Mouse (Mus musculus) forebrain, embryonic 14.5 days (tissue): Measurements from ENCODE around the gene AI597479. TPM values are rescaled to one million over a fixed set of nuclear protein-coding genes. Genes with fewer than 3 reads are reported as not detected.

ENCODE experiments used
- ATAC-seq: fragments of 200-750 bp; cut with Nextera tagmentation; 2 replicates; pipeline ENCODE4 v1.8.0; 2017; ENCODE audit warnings: mild to moderate bottlenecking, moderate library complexity
- DNase-seq: peaks from one replicate; pipeline ENCODE4 v3.0.0-alpha.2; 2015; ENCODE audit warnings: low spot score
- H3K27ac ChIP-seq: fragments of 300-500 bp; sonication (generic); 2 replicates; pipeline ENCODE4 v1.5.1; 2014; ENCODE audit warnings: low read depth, mild to moderate bottlenecking, control low read depth, low read length, moderate library complexity
- H3K27me3 ChIP-seq: fragments of 300-500 bp; sonication (generic); replicated peaks from 2 replicates; pipeline ENCODE4 v1.6.1; 2014; ENCODE audit warnings: low read length, control low read depth, mixed read lengths; ENCODE audit not compliant: control insufficient read depth, insufficient read depth
- H3K36me3 ChIP-seq: fragments of 300-500 bp; sonication (generic); 2 replicates; pipeline ENCODE4 v1.6.1; 2014; ENCODE audit warnings: low read length, control low read depth; ENCODE audit not compliant: control insufficient read depth, insufficient read depth
- H3K4me1 ChIP-seq: fragments of 300-500 bp; sonication (generic); 2 replicates; pipeline ENCODE4 v1.6.1; 2014; ENCODE audit warnings: antibody characterized with exemption, low read length, control low read depth; ENCODE audit not compliant: control insufficient read depth, insufficient read depth
- H3K4me2 ChIP-seq: fragments of 300-500 bp; sonication (generic); 2 replicates; pipeline ENCODE4 v1.6.1; 2014; ENCODE audit warnings: mild to moderate bottlenecking, control low read depth, low read length
- H3K4me3 ChIP-seq: fragments of 300-500 bp; sonication (generic); 2 replicates; pipeline ENCODE4 v1.5.1; 2014; ENCODE audit warnings: low read depth, low read length, control low read depth
- H3K9ac ChIP-seq: fragments of 300-500 bp; sonication (generic); 2 replicates; pipeline ENCODE4 v1.6.1; 2014; ENCODE audit warnings: mild to moderate bottlenecking, low read length, control low read depth, moderate library complexity
- H3K9me3 ChIP-seq: fragments of 300-500 bp; sonication (generic); replicated peaks from 2 replicates; pipeline ENCODE4 v1.6.1; 2016; ENCODE audit warnings: low read length, control low read depth, mixed read lengths; ENCODE audit not compliant: control insufficient read depth
- WGBS: fragments of 180-500 bp; shearing (Covaris S2); extraction: QIAGEN DNeasy Blood & Tissue Kit; methylation state at CpG from one replicate; pipeline ENCODE4 v1.1.7; 2014; 5-methylcytosine and 5-hydroxymethylcytosine counted together
- polyA plus RNA-seq: library from polyadenylated mRNA; unstranded; fragments of >200 nt; fragmentation: Nextera tagmentation; extraction: Ambion mirVana; gene quantifications from 2 replicates; pipeline ENCODE4 v1.2.1, GENCODE M21; 2014

The AI597479 gene
- 50.4 and 54.4 TPM in 2 replicates for polyA plus RNA-seq

DNA sequence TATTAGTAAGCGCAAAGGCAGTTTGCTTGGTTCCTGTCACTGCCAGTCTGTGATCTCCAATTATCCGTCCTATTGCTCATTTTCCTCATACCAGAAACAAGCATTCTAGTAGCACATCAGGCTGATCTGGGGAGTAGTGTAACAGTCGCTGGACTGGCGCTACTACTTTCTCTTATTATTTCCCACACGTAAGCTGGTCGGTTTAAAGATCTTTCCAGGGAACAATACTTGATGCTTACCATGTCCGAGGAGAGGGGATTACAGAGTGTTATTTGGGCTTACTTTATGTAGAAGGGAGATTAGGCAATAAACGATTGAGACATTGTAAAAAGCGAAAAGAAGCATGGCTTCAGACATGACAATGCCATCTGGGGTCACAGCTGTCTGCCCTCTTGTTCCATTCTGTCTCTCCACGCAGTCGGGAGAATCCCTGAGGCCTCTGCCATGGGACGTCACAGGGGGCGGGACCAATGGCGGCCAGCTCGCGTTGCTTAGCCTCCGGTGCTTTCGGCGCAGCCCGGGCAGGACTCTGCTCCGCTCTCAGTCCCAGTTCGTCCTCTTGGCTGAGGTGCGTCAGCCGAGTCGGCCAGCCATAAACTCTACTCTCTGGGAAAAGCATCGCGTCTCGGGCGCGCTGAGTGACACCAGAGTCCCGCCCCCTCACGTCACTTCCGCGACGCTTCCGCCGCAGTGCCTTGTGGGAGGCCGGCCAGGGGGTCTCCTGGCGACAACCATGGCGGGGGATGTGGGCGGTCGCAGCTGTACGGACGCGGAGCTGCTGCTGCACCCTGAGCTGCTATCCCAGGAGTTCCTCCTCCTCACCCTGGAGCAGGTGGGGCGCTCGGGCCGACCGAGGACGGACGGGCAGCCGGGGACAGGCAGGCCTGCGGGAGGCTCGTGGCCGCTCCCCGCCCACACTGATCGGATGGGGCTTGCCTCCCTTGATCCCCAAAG is at the start of gene AI597479, which contains the start of gene Tgfbrap1:
Gene AI597479 (plus strand): TSS at position 680 of the 954 bp plus-strand sequence.
Gene Tgfbrap1 (minus strand): TSS at position 607 of the 954 bp plus-strand sequence.
- peak; percentile 97 for ATAC-seq
- no peaks in the 10 kb centered on the region for H3K4me1 ChIP-seq
- H3K4me2 ChIP-seq = peak within 1 kb of the TSS; percentile 86
- WGBS = under 1% methylated on average over 57 of the region's 57 CpGs
- H3K27me3 ChIP-seq = no peaks in the 10 kb centered on the region
- peak within 1 kb of the TSS; percentile 95 for H3K4me3 ChIP-seq
- H3K36me3 ChIP-seq = 0 out of 2 replicates have a peak, but pooled peaks cover 6% of the 10 kb centered on the region
- peak within 1 kb of the TSS; percentile 96 for H3K9ac ChIP-seq
- H3K27ac ChIP-seq = peak within 1 kb of the TSS; percentile 99
- peak; percentile 96 for DNase-seq
- no peaks in the 10 kb centered on the region for H3K9me3 ChIP-seq

DNA sequence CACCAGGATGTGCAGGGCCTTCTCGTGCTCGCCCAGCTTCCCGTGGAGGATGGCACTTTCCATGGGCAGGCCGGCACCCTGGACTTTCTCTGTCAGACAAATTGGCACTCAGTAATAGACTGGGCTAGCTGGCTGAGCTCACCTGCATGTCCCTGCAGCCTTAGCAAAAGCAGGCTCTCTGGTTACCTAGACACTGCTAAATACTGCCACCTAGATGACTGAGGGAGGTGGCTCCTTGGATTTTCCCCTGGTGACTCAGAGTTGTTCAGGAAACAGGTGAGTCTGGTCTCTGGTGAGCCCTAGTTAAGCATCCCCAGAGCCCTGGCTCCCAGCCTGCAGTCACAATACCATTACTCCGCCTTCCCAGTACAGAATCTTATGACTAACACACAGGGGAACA is 46.6 kb upstream of the AI597479 start:
- no peak overlapping the region for H3K27ac ChIP-seq
- H3K9ac ChIP-seq = no peak overlapping the region
- H3K4me3 ChIP-seq = no peak overlapping the region
- 92% methylated on average over 5 of the region's 5 CpGs for WGBS
- H3K4me1 ChIP-seq = no peaks in the 10 kb centered on the region
- H3K36me3 ChIP-seq = peaks cover 76% of the 10 kb centered on the region
- no peak for ATAC-seq
- no peaks in the 10 kb centered on the region for H3K9me3 ChIP-seq
- H3K27me3 ChIP-seq = no peaks in the 10 kb centered on the region
- peak; percentile 28 for DNase-seq
- H3K4me2 ChIP-seq = no peak overlapping the region

DNA sequence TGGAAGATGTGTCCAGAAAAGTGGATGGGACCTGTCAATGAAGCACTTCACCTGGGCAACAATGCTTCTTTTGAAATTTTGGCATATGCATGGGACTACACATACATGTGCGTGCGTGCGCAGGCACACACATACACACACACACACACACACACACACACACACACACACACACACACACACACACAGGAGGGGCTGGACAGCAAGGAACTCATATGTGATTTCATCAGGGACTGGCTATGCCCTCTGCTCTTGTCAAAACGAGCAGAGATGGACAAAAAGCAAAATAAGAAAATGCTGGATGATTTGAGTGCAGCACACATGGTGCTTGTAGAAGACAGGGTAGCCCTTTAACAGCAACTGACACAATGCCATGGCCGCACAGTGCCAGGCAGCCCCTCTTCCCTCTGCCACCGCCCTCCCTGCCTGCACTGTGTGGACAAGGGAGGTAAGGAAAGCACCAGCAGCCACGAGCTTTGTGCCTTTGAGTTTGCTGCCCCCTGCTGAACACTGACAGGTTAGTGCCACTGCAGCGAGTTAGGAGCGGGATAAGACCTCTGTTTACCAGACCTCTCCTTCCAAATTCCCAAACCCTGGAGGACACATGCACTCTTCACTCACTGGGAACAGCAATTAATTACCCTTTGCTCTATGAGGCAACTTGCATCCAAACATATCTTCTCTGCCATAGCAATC is 32.7 kb upstream of the AI597479 start:
- Histone ChIP-seq H3K27me3 (no peaks in the 10 kb centered on the region), H3K4me2 (no peak overlapping the region), H3K4me3 (no peak overlapping the region), H3K4me1 (no peaks in the 10 kb centered on the region), H3K9ac (no peak overlapping the region; the same call in 1 of the 2 replicates), H3K27ac (no peak overlapping the region), H3K36me3 (peaks cover 51% of the 10 kb centered on the region), H3K9me3 (no peaks in the 10 kb centered on the region)
- peak; percentile 92 for DNase-seq
- WGBS = 44% methylated on average over 9 of the region's 9 CpGs
- ATAC-seq = peak; percentile 97

DNA sequence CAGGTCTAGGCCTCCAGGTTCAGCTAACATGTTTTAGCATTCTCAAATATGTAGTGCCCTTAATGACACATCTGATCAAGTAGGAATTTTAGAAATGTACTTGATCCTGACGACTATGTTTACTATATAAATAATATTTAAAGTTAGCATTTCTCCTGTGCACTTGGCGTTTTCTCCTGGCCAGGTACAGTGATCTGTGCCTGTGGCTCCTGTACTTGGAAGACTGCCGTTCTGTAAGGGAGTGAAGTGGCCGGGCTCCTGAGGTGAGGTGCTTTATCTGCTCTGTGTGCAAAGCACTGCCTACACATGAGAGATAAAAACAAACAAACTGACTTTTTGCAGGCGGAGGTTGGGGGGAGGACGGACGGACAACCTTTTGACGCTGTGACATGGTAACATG is 31.9 kb upstream of the AI597479 start:
- no peaks in the 10 kb centered on the region for H3K4me1 ChIP-seq
- no peaks in the 10 kb centered on the region for H3K9me3 ChIP-seq
- H3K4me3 ChIP-seq = no peak overlapping the region
- DNase-seq (no peak), ATAC-seq (no peak)
- WGBS = 93% methylated on average over 8 of the region's 8 CpGs
- H3K9ac ChIP-seq = no peak overlapping the region
- H3K27ac ChIP-seq = no peak overlapping the region
- H3K4me2 ChIP-seq = no peak overlapping the region
- no peaks in the 10 kb centered on the region for H3K27me3 ChIP-seq
- H3K36me3 ChIP-seq = peaks cover 50% of the 10 kb centered on the region

DNA sequence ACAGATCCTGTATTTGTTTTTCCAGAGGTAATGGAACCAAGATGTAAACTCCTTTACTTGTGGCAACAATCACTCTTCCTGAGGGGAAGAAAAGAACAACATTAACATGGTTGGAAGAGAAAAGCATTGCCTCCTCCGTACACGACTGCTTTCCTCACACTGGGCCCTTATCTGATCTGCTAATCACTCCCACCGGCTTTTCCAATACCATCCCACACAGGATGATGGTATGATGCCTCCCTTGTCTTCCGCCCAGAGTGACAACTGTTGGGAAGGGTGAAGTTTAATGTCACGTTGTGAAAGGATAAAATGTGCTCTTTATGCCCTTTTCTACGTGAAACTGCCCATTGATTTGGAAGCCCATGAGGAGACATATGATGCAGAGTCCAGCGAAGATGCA is 31.0 kb upstream of the AI597479 start:
- WGBS = 91% methylated on average over 7 of the region's 7 CpGs
- Histone ChIP-seq H3K4me3 (no peak overlapping the region), H3K36me3 (peaks cover 48% of the 10 kb centered on the region), H3K27me3 (no peaks in the 10 kb centered on the region), H3K9me3 (no peaks in the 10 kb centered on the region), H3K9ac (no peak overlapping the region), H3K4me1 (no peaks in the 10 kb centered on the region), H3K27ac (no peak overlapping the region), H3K4me2 (no peak overlapping the region)
- no peak for DNase-seq
- no peak for ATAC-seq

DNA sequence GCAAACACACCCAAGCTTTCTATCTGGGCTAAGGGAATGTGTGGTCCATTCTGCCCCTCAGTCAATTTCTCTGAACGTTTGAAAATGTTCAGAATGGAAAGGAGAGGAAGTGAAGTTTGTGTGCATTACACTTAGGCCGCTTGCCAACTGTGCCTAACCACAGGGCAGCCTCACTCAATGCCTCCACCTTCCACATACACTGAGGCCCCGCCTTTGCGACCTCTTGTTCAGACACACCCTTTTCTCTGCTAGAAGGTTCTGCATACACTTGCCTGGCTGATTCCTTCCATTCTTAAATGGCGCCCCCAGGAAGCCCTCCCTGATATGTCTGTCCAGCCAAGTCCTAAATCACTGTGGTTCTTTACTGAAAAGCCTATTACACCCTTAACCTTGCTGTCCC is 27.8 kb upstream of the AI597479 start:
- H3K4me3 ChIP-seq = no peak overlapping the region
- DNase-seq (no peak), ATAC-seq (no peak)
- 87% methylated on average over 5 of the region's 5 CpGs for WGBS
- H3K27ac ChIP-seq = no peak overlapping the region
- H3K4me2 ChIP-seq = no peak overlapping the region
- H3K27me3 ChIP-seq = no peaks in the 10 kb centered on the region
- peaks cover 47% of the 10 kb centered on the region for H3K36me3 ChIP-seq
- no peak overlapping the region for H3K9ac ChIP-seq
- H3K4me1 ChIP-seq = no peaks in the 10 kb centered on the region
- H3K9me3 ChIP-seq = no peaks in the 10 kb centered on the region

DNA sequence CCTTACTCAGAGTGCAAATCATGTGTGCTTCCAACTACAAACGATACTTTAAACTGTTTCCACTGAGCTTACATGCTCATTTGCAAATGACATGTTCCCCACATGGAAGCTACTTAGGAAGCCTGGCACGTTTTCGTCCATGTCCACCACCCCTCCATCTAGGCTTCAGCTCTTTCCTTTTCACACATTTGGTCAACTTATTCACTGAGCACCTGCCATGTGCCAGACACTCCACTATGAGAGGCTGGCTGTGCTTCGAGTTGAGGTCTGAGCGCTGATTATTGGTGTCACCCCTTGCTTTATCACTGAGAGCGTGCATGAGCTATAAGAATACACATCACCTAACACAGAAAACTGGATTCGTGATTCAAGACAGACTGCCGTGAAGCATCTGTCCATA is 26.5 kb upstream of the AI597479 start:
- Histone ChIP-seq H3K4me2 (no peak overlapping the region), H3K27ac (no peak overlapping the region), H3K27me3 (no peaks in the 10 kb centered on the region), H3K4me1 (no peaks in the 10 kb centered on the region), H3K9ac (no peak overlapping the region), H3K4me3 (no peak overlapping the region), H3K36me3 (peaks cover 42% of the 10 kb centered on the region), H3K9me3 (no peaks in the 10 kb centered on the region)
- DNase-seq = peak; percentile 24
- WGBS = 81% methylated on average over 8 of the region's 8 CpGs
- ATAC-seq = peak; percentile 65

DNA sequence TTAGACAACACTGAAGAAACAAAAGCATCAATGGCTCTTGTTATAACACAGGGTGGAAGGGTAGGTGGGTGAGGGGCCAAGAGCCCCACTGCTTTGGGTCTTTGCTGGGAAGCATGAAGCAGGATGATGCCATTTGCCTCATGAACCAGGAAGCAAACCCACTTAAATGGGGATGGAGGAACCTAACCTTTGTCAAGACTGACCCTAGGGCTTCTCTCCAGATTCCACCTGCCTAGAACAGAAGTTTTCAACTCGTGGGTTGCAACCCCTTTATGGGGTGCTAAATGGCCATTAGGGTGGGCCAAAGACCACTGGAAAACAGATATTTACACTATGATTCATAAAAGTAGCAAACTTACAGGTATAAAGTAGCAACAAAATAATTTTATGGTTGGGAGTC is 25.9 kb upstream of the AI597479 start:
- 81% methylated on average over 1 of the region's 1 CpGs for WGBS
- no peak overlapping the region for H3K9ac ChIP-seq

More for the DNA sequence above, 25.9 kb upstream of the AI597479 start:
- no peaks in the 10 kb centered on the region for H3K4me1 ChIP-seq
- ATAC-seq (peak; percentile 20; the same call in 1 of the 2 replicates), DNase-seq (no peak)
- H3K9me3 ChIP-seq = no peaks in the 10 kb centered on the region
- no peak overlapping the region for H3K27ac ChIP-seq
- H3K4me2 ChIP-seq = no peak overlapping the region
- no peak overlapping the region for H3K4me3 ChIP-seq
- H3K36me3 ChIP-seq = peaks cover 39% of the 10 kb centered on the region
- no peaks in the 10 kb centered on the region for H3K27me3 ChIP-seq
